Comparison of ENCODE assay signal across 10 mouse cellular contexts in the genomic region with DNA sequence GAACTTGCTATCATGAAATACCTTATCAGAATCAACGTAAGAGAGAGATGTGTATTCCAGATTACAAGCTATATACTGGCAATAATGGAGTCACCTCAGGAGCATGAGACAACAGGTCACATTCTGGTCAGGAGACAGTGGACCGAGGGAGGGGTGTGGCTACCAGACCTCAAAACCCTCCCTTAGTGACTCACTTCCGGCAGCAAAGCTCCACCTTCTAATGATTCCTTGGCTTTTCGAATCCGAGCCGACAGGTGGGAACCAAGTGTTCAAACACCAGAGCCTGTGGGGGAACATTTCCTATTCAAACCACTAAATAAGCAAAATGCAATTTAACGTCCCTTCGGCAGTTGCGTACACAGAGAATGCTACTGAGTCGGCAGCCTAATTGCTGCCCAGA. TPM values are rescaled to one million over a fixed set of nuclear protein-coding genes. Genes with fewer than 3 reads are reported as not detected.
A peak's percentile ranks its signal among the peaks of the same experiment; 100 is the strongest.
DNase-seq lines count a peak whose midpoint lies in the region; ATAC-seq and TF ChIP-seq lines count a peak whose summit lies in the region.
"Had no signal": no experiment of that assay in that cellular context is flagged by ENCODE, and none has a peak within 500 bp of the region (broad histone marks: within the 10 kb centered on the region; RNA-seq: fewer than 3 reads in every experiment).

No protein-coding gene starts in this region.

- H3K4me1 ChIP-seq in intestine, postnatal 0 days (replicated peaks; ENCODE audit: control insufficient read depth, insufficient read depth, low read length): no peaks in the 10 kb centered on the region
- H3K4me1 ChIP-seq in intestine, embryonic 16.5 days (ENCODE audit: control insufficient read depth, insufficient read depth, low read length): peaks cover 4% of the 10 kb centered on the region; the same call in 1 of the 2 replicates
- peaks cover 17% of the 10 kb centered on the region for H3K4me1 ChIP-seq in heart, embryonic 10.5 days
- H3K4me1 ChIP-seq in forebrain, embryonic 11.5 days (replicated peaks; ENCODE audit: control insufficient read depth, insufficient read depth, low read length): no peaks in the 10 kb centered on the region

- H3K36me3 ChIP-seq in intestine, postnatal 0 days (ENCODE audit: control insufficient read depth, insufficient read depth): no peaks in the 10 kb centered on the region
- no peaks in the 10 kb centered on the region for H3K36me3 ChIP-seq in intestine, embryonic 16.5 days (ENCODE audit: control insufficient read depth, insufficient read depth, low read length)
- H3K36me3 ChIP-seq in heart, embryonic 10.5 days: no peaks in the 10 kb centered on the region
- no peaks in the 10 kb centered on the region for H3K36me3 ChIP-seq in forebrain, embryonic 11.5 days (ENCODE audit: control insufficient read depth, insufficient read depth, low read length)

- peak; percentile 16 for DNase-seq in adipocyte (ENCODE audit: low spot score)
- DNase-seq in heart, embryonic 10.5 days (ENCODE audit: low spot score): no peak
- peak; percentile 44 for DNase-seq in lung, postnatal 25 days (ENCODE audit: low spot score)
- DNase-seq in embryo, embryonic 11 days: no peak
- DNase-seq in forebrain, embryonic 11.5 days (ENCODE audit: low spot score): no peak
- DNase-seq in left cerebral cortex, adult 18-20 months (ENCODE audit: low spot score in 2 of 2): no peak
- DNase-seq: layer of hippocampus, adult 9-11 months; right cerebral cortex, postnatal 4 days had no signal

- H3K4me3 ChIP-seq in intestine, postnatal 0 days (ENCODE audit: low read depth, low read length): no peak overlapping the region
- no peak overlapping the region for H3K4me3 ChIP-seq in intestine, embryonic 16.5 days (ENCODE audit: low read length)
- H3K4me3 ChIP-seq in heart, embryonic 10.5 days: peak overlapping the region; percentile 44
- H3K4me3 ChIP-seq in forebrain, embryonic 11.5 days (ENCODE audit: low read depth, low read length): no peak overlapping the region

- H3K4me2 ChIP-seq in intestine, postnatal 0 days (replicated peaks; ENCODE audit: low read depth): peak overlapping the region; percentile 21; the same call in 1 of the 2 replicates
- H3K4me2 ChIP-seq in intestine, embryonic 16.5 days (ENCODE audit: low read depth, low read length): no peak overlapping the region
- no peak overlapping the region for H3K4me2 ChIP-seq in forebrain, embryonic 11.5 days (ENCODE audit: low read depth, low read length, severe bottlenecking)

- no peak for TF ChIP-seq CTCF in intestine, postnatal 0 days (IDR thresholded peaks at IDR 0.05; ENCODE audit: low read depth)

- ATAC-seq in intestine, postnatal 0 days: peak; percentile 73
- no peak for ATAC-seq in intestine, embryonic 16.5 days
- no peak for ATAC-seq in forebrain, embryonic 11.5 days (replicated peaks; ENCODE audit: low FRiP score)

- WGBS in intestine, postnatal 0 days: 51% methylated on average over 10 of the region's 10 CpGs
- WGBS in intestine, embryonic 16.5 days: 63% methylated on average over 10 of the region's 10 CpGs
- WGBS in heart, embryonic 10.5 days: 42% methylated on average over 10 of the region's 10 CpGs
- 79% methylated on average over 10 of the region's 10 CpGs for WGBS in forebrain, embryonic 11.5 days

- no peaks in the 10 kb centered on the region for H3K9me3 ChIP-seq in intestine, postnatal 0 days (ENCODE audit: control insufficient read depth)
- H3K9me3 ChIP-seq in intestine, embryonic 16.5 days (ENCODE audit: control insufficient read depth, low read length): no peaks in the 10 kb centered on the region
- no peaks in the 10 kb centered on the region for H3K9me3 ChIP-seq in heart, embryonic 10.5 days
- no peaks in the 10 kb centered on the region for H3K9me3 ChIP-seq in forebrain, embryonic 11.5 days (ENCODE audit: control insufficient read depth, low read length)

- H3K27me3 ChIP-seq in intestine, postnatal 0 days (replicated peaks; ENCODE audit: control insufficient read depth, insufficient read depth, low read length): no peaks in the 10 kb centered on the region
- no peaks in the 10 kb centered on the region for H3K27me3 ChIP-seq in intestine, embryonic 16.5 days (replicated peaks; ENCODE audit: control insufficient read depth, insufficient read depth, low read length)
- H3K27me3 ChIP-seq in heart, embryonic 10.5 days (ENCODE audit: insufficient read depth, poor library complexity, severe bottlenecking): no peaks in the 10 kb centered on the region
- H3K27me3 ChIP-seq in forebrain, embryonic 11.5 days (ENCODE audit: control insufficient read depth, insufficient read depth, low read length): no peaks in the 10 kb centered on the region

- no peak overlapping the region for H3K9ac ChIP-seq in intestine, postnatal 0 days (ENCODE audit: low read depth, low read length)
- no peak overlapping the region for H3K9ac ChIP-seq in intestine, embryonic 16.5 days (ENCODE audit: low read depth, low read length)
- H3K9ac ChIP-seq in forebrain, embryonic 11.5 days (ENCODE audit: low read length): no peak overlapping the region

- no peak overlapping the region for H3K27ac ChIP-seq in intestine, postnatal 0 days (ENCODE audit: low read depth, low read length)
- H3K27ac ChIP-seq in intestine, embryonic 16.5 days (ENCODE audit: low read length): no peak overlapping the region
- peak overlapping the region; percentile 67 for H3K27ac ChIP-seq in heart, embryonic 10.5 days
- H3K27ac ChIP-seq in forebrain, embryonic 11.5 days (ENCODE audit: low read depth, low read length): no peak overlapping the region

RNA-seq across cellular contexts. Expression of a gene that starts 54.5 kb away (rescaled TPM):
- 25.3 and 27.0 TPM in 2 replicates for polyA plus RNA-seq in intestine, postnatal 0 days (2015; fragmentation: Nextera tagmentation; extraction: Ambion mirVana)
- polyA plus RNA-seq in intestine, embryonic 16.5 days (2015; fragmentation: Nextera tagmentation; extraction: Ambion mirVana): 37.5 and 43.5 TPM in 2 replicates
- polyA plus RNA-seq in heart, embryonic 10.5 days (2016; fragmentation: Nextera tagmentation; extraction: Ambion mirVana): 138 and 194 TPM in 2 replicates
- polyA plus RNA-seq in forebrain, embryonic 11.5 days (2014; fragmentation: Nextera tagmentation; extraction: Ambion mirVana): 124 and 130 TPM in 2 replicates
- total RNA-seq in left cerebral cortex, adult 18-20 months (2021): 10 to 100 TPM; 50.5 to 51.9 TPM

Comparison
In these comparisons a context has a peak if more than half of its experiments do, and no peak if none do; other contexts are left out.
1. DNase-seq: peak in adipocyte (single experiment) and lung, postnatal 25 days (single experiment); none in heart, embryonic 10.5 days (single experiment), embryo, embryonic 11 days (single experiment), forebrain, embryonic 11.5 days (single experiment) and left cerebral cortex, adult 18-20 months (0 of 2).